Mouse (Mus musculus): ENCODE measurements around the gene Olfr424. TPM values are rescaled to one million over a fixed set of nuclear protein-coding genes. Genes with fewer than 3 reads are reported as not detected.
A peak's percentile ranks its signal among the peaks of the same experiment; 100 is the strongest.

Olfr424 gene
- polyA plus RNA-seq, 1 experiment = not detected

DNA sequence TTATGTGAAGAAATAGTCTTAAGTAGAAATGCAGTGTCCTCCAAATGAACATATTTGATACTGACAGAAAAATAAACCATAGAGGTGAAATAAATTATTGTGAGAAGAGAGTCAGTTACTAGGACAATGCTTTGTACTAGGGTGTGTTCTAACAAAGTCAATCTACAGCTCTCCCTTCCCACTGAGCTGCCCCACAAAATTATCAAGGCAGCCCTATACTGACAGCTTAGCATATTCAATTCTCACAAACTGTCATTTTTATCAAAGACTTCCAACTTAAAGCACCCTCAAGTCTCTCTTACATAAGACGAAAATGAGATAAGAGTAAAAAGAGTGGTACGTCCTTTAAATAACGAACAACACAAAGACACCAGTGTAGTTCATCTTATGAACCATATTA is 26.3 kb downstream of the Olfr424 start:
- Histone ChIP-seq H3K4me1 (ENCODE audit: control insufficient read depth) (no peaks in the 10 kb centered on the region), H3K9me3 (ENCODE audit: control insufficient read depth, low read length) (no peaks in the 10 kb centered on the region), H3K36me3 (ENCODE audit: control insufficient read depth) (no peaks in the 10 kb centered on the region), H3K27me3 (ENCODE audit: control insufficient read depth) (peaks cover 7% of the 10 kb centered on the region), H3K4me3 (replicated peaks) (no peak overlapping the region)
- TF ChIP-seq GATA1 (IDR thresholded peaks at IDR 0.05; ENCODE audit: low read length) = no peak
- no peak for TF ChIP-seq TAL1 (IDR thresholded peaks at IDR 0.05; ENCODE audit: low read length)

DNA sequence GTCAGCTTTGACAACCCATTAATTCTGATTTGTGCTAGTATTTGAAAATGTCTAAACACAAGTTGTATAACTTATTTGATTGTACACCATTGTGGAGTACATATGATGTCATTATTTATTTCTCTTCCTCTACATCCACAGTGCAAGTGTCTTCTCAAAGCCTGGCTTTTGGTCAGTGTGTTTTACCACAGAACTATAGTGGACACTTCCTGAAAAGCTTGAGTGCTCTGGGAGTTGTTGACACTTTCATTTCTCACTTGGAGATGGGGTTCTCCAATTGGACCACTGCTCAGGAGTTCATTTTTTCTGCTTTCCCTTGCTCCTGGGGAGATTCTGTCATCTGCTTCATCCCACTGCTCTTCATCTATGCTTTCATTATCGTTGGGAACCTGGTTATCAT is 27.2 kb downstream of the Olfr424 start:
- Histone ChIP-seq H3K9me3 (ENCODE audit: control insufficient read depth, low read length) (no peaks in the 10 kb centered on the region), H3K4me3 (replicated peaks) (no peak overlapping the region), H3K27me3 (ENCODE audit: control insufficient read depth) (peaks cover 7% of the 10 kb centered on the region), H3K4me1 (ENCODE audit: control insufficient read depth) (no peaks in the 10 kb centered on the region), H3K36me3 (ENCODE audit: control insufficient read depth) (no peaks in the 10 kb centered on the region)
- TF ChIP-seq GATA1 (IDR thresholded peaks at IDR 0.05; ENCODE audit: low read length) (no peak), TAL1 (IDR thresholded peaks at IDR 0.05; ENCODE audit: low read length) (no peak)

DNA sequence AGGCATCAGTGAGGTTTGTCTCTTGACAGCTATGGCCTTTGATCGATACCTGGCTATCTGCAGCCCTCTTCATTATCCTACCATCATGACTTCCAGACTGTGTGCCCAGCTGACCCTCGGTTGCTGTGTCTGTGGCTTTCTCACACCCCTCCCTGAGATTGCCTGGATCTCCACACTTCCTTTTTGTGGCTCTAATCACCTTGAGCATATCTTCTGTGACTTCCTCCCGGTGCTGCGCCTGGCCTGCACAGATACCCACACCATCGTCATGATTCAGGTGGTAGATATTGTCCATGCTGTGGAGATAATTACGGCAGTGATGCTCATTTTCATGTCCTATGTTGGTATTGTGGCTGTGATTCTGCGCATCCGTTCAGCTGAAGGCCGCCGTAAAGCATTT is 27.8 kb downstream of the Olfr424 start:
- no peaks in the 10 kb centered on the region for H3K36me3 ChIP-seq (ENCODE audit: control insufficient read depth)
- peaks cover 7% of the 10 kb centered on the region for H3K27me3 ChIP-seq (ENCODE audit: control insufficient read depth)
- H3K9me3 ChIP-seq (ENCODE audit: control insufficient read depth, low read length) = no peaks in the 10 kb centered on the region
- H3K4me3 ChIP-seq (replicated peaks) = no peak overlapping the region
- no peaks in the 10 kb centered on the region for H3K4me1 ChIP-seq (ENCODE audit: control insufficient read depth)
- no peak for TF ChIP-seq GATA1 (IDR thresholded peaks at IDR 0.05; ENCODE audit: low read length)
- TF ChIP-seq TAL1 (IDR thresholded peaks at IDR 0.05; ENCODE audit: low read length) = no peak

DNA sequence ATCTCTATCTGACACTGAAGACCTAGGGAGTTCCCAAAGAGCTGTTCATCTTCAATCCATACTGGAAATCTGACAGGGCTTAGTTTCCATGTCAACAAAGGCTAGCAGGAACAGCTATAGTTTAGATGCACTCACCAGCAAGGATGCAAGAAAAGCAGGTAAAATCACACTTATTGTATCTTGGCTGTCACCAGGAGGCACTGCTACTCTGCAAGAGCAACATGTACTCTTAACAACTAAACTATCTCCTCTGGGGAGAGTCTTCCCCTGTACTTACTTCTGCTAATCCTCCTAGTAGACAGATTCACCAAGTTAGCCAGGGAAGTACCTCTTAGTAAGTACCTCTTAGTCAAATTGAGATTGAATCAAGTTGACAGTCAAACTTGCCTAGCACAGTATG is 37.7 kb downstream of the Olfr424 start:
- Histone ChIP-seq H3K9me3 (ENCODE audit: control insufficient read depth, low read length) (no peaks in the 10 kb centered on the region), H3K36me3 (ENCODE audit: control insufficient read depth) (peaks cover 2% of the 10 kb centered on the region), H3K27me3 (ENCODE audit: control insufficient read depth) (no peaks in the 10 kb centered on the region), H3K4me1 (ENCODE audit: control insufficient read depth) (peaks cover 27% of the 10 kb centered on the region), H3K4me3 (replicated peaks) (no peak overlapping the region)
- no peak for TF ChIP-seq GATA1 (IDR thresholded peaks at IDR 0.05; ENCODE audit: low read length)
- TF ChIP-seq TAL1 (IDR thresholded peaks at IDR 0.05; ENCODE audit: low read length) = no peak

DNA sequence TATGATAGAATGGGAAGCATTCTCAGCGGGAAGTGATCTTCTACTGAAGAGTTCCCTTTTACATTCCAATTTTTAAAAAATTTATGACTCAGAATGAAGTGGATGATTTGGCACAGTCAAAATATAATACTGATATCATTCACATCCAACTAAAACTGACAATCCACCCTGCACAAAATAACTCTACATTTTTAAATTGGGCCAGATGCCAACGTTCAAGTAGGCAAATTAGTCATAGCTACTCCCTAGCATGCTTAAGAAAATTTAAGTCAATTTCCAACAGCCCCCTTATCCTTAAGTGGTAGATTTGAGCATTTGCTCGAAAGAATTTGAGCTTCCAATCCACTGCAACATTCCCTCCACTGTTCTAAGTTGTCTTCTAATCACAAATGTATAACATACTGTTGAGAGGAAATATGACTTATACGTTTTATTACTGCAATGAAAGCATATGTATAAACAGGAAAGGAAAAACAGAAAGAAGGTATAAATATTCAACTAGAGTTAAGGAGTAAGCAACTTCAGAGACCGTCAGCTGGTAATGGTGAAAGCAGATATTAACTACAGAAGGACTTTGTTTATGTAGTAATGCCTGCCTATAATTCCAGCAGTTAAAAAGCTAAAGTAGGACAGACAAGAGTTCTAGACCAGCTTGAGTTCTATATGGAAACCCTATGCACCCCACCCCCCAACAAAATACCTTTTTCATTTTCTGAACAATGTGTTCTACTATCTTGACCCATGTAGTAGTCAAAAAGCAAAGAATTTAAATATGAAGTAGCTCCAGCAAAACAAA is 39.6 kb downstream of the Olfr424 start:
- no peak for TF ChIP-seq GATA1 (IDR thresholded peaks at IDR 0.05; ENCODE audit: low read length)
- Histone ChIP-seq H3K4me1 (ENCODE audit: control insufficient read depth) (peaks cover 36% of the 10 kb centered on the region), H3K9me3 (ENCODE audit: control insufficient read depth, low read length) (no peaks in the 10 kb centered on the region), H3K4me3 (replicated peaks) (peak overlapping the region; percentile 87), H3K36me3 (ENCODE audit: control insufficient read depth) (peaks cover 20% of the 10 kb centered on the region), H3K27me3 (ENCODE audit: control insufficient read depth) (no peaks in the 10 kb centered on the region)

DNA sequence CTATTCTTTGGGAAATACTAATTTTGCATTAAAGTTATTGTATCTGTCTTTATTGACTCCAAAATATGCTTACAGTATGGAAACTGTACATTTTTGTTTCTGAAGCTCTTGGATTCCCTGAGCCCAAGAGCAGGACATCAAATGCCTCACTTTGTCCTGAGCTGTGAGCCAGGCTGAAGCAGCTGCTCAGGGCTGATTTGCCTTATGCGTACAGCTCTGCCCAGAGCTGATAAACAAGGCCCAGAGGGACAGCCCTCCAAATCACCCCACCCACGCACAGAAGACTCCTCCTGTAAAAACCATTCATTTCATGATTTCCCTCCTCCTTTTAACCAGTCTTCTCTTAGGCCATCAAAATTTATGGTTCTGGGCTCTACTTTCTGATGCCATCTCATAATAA is 40.2 kb downstream of the Olfr424 start:
- peak; percentile 98 for TF ChIP-seq TAL1 (IDR thresholded peaks at IDR 0.05; ENCODE audit: low read length)
- peak; percentile 94 for TF ChIP-seq GATA1 (IDR thresholded peaks at IDR 0.05; ENCODE audit: low read length)
- Histone ChIP-seq H3K4me1 (ENCODE audit: control insufficient read depth) (peaks cover 39% of the 10 kb centered on the region), H3K27me3 (ENCODE audit: control insufficient read depth) (no peaks in the 10 kb centered on the region), H3K9me3 (ENCODE audit: control insufficient read depth, low read length) (no peaks in the 10 kb centered on the region), H3K36me3 (ENCODE audit: control insufficient read depth) (peaks cover 27% of the 10 kb centered on the region), H3K4me3 (replicated peaks) (peak overlapping the region; percentile 87)

DNA sequence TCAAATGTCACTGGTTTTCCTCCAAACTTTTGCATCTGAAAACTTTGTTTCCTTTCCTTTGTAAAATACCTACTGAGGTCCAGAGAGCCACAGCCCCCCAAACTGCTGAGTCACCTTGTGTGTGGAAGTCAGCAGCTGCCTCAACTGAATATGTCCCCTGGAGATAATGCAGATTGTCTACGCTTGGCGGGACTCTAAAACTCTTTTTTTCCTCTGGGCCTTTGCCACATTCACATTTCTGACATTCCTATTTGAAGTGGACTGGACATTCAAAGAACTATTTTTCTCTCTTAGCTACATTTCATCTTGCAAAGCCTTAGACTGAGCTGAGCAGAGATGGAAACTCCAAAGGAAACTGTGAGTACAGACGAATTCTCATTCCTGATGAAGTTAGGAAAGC is 41.3 kb downstream of the Olfr424 start, which contains the start of gene Spta1:
Spta1 (plus strand) TSS at position 172 of the 400 bp plus-strand sequence.
- H3K4me1 ChIP-seq (ENCODE audit: control insufficient read depth) = peaks cover 48% of the 10 kb centered on the region
- TF ChIP-seq TAL1 (IDR thresholded peaks at IDR 0.05; ENCODE audit: low read length) (peak; percentile 68), GATA1 (IDR thresholded peaks at IDR 0.05; ENCODE audit: low read length) (peak; percentile 78)
- H3K27me3 ChIP-seq (ENCODE audit: control insufficient read depth) = no peaks in the 10 kb centered on the region
- peaks cover 37% of the 10 kb centered on the region for H3K36me3 ChIP-seq (ENCODE audit: control insufficient read depth)
- no peaks in the 10 kb centered on the region for H3K9me3 ChIP-seq (ENCODE audit: control insufficient read depth, low read length)
- H3K4me3 ChIP-seq (replicated peaks) = peak within 1 kb of the TSS; percentile 87

Other genes starting within 250 kb of the Olfr424 start
- not detected in 2 replicates for gene Ifi211, start 218.5 kb upstream of the Olfr424 start, polyA plus RNA-seq (2012)
- gene Mndal, start 189.0 kb upstream of the Olfr424 start, polyA plus RNA-seq (2012) = not detected in 2 replicates
- gene Ifi203, start 188.8 kb upstream of the Olfr424 start, polyA plus RNA-seq (2012) = 0.02 TPM in 1 of 2 replicates, not detected in the other
- not detected in 2 replicates for gene Ifi202b, start 148.8 kb upstream of the Olfr424 start, polyA plus RNA-seq (2012)
- gene Ifi205, start 99.7 kb upstream of the Olfr424 start, polyA plus RNA-seq (2012) = not detected in 2 replicates
- gene Olfr433, start 90.8 kb upstream of the Olfr424 start, polyA plus RNA-seq (2012) = not detected in 2 replicates
- not detected in 2 replicates for gene Olfr432, start 82.3 kb upstream of the Olfr424 start, polyA plus RNA-seq (2012)
- not detected in 2 replicates for gene Olfr430, start 64.9 kb upstream of the Olfr424 start, polyA plus RNA-seq (2012)
- not detected in 2 replicates for gene Olfr429, start 47.2 kb upstream of the Olfr424 start, polyA plus RNA-seq (2012)
- not detected in 2 replicates for gene Olfr427, start 34.6 kb upstream of the Olfr424 start, polyA plus RNA-seq (2012)
- gene Olfr231, start 10.4 kb upstream of the Olfr424 start, polyA plus RNA-seq (2012) = not detected in 2 replicates
- gene Olfr420, start 24.1 kb downstream of the Olfr424 start, polyA plus RNA-seq (2012) = not detected in 2 replicates
- 3.5 and 4.1 TPM in 2 replicates for gene Spta1, start 41.3 kb downstream of the Olfr424 start, polyA plus RNA-seq (2012)
- not detected in 2 replicates for gene Olfr419, start 120.5 kb downstream of the Olfr424 start, polyA plus RNA-seq (2012)
- not detected in 2 replicates for gene Mptx1, start 199.0 kb downstream of the Olfr424 start, polyA plus RNA-seq (2012)
- 0.01 TPM in 1 of 2 replicates, not detected in the other for gene Olfr417, start 233.6 kb downstream of the Olfr424 start, polyA plus RNA-seq (2012)